Mouse (Mus musculus): ENCODE data around the gene Ppdpf. TPM values are rescaled to one million over a fixed set of nuclear protein-coding genes. Genes with fewer than 3 reads are reported as not detected.
A peak's percentile ranks its signal among the peaks of the same experiment; 100 is the strongest.

The Ppdpf gene
- polyA plus RNA-seq, 1 experiment = 8.2 TPM

DNA sequence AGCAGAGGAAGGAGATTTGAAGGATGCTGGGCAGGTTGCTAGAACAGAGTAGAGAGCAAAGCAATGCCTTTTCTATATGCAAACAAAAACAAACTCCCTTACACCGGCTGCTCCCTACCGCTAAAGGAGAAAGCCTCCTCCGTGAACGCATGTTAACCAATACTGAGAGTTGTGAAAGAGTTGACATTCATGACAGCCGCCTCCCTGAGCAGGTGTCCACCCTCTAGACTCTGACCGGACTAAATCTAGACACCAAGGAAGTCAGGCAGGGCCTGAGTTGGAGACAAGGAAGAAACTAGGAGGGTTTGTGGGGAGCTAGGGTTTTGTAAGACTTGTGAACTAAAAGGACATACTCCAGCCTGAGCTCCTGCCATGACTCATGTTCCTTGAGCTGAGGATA, 15.8 kb downstream of the Ppdpf start:
- H3K36me3 ChIP-seq (ENCODE audit: control insufficient read depth, insufficient read depth, low read length) = no peaks in the 10 kb centered on the region
- no peaks in the 10 kb centered on the region for H3K27me3 ChIP-seq (ENCODE audit: control insufficient read depth, insufficient read depth, low read length)
- TF ChIP-seq CTCF (IDR thresholded peaks at IDR 0.05; ENCODE audit: control insufficient read depth, insufficient read depth, insufficient replicate concordance, low read depth, low read length) (no peak), POLR2A (IDR thresholded peaks at IDR 0.05; ENCODE audit: control insufficient read depth, low read depth, low read length) (no peak)
- H3K4me3 ChIP-seq (ENCODE audit: control insufficient read depth, low read depth, low read length) = no peak overlapping the region
- peaks cover 9% of the 10 kb centered on the region; the same call in 1 of the 2 replicates for H3K4me1 ChIP-seq (ENCODE audit: control insufficient read depth, insufficient read depth, low read length)
- H3K27ac ChIP-seq (ENCODE audit: control insufficient read depth, insufficient read depth, low read depth, low read length) = no peak overlapping the region

DNA sequence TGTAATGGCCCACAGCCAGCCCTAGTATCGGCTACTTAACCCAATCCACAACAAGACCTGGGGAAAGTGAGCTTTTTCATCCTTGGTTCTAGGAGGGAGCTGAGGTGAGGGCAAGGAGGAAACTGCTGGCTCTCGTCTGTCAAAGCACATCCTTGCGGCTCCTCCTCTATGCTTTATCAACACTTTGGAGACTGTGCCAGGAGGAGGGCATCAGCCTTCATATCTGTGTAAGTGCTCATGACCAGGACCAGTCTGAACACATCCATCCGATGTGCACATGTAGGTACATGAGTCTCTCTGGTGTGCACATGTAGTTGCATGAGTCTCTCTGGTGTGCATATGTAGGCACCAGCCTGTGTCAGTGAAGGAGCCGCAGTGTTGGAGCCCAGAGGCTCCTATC, 18.6 kb downstream of the Ppdpf start:
- TF ChIP-seq CTCF (IDR thresholded peaks at IDR 0.05; ENCODE audit: control insufficient read depth, insufficient read depth, insufficient replicate concordance, low read depth, low read length) (no peak), POLR2A (IDR thresholded peaks at IDR 0.05; ENCODE audit: control insufficient read depth, low read depth, low read length) (no peak)
- peaks cover 9% of the 10 kb centered on the region; the same call in 1 of the 2 replicates for H3K4me1 ChIP-seq (ENCODE audit: control insufficient read depth, insufficient read depth, low read length)
- no peaks in the 10 kb centered on the region for H3K27me3 ChIP-seq (ENCODE audit: control insufficient read depth, insufficient read depth, low read length)
- no peaks in the 10 kb centered on the region for H3K36me3 ChIP-seq (ENCODE audit: control insufficient read depth, insufficient read depth, low read length)
- no peak overlapping the region for H3K27ac ChIP-seq (ENCODE audit: control insufficient read depth, insufficient read depth, low read depth, low read length)
- no peak overlapping the region for H3K4me3 ChIP-seq (ENCODE audit: control insufficient read depth, low read depth, low read length)

DNA sequence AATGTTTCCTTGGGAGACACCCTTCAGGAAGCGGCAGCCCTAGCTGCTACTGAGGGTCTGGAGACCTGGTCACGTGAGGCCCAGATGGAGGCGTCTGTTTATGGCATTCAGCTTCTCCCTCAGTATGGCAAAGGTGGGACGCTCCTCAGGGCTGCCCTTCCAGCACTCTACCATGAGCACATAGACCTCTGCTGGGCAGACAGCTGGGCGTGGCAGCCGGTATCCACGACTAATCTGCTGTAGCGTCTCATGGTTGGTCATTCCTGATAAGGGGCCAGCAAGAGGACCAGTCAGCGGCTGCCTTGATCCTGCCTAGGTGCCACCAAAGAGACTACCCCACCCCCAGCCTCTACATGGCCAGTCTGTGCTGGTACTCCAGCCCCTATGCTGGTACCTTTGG, 19.1 kb downstream of the Ppdpf start:
- TF ChIP-seq CTCF (IDR thresholded peaks at IDR 0.05; ENCODE audit: control insufficient read depth, insufficient read depth, insufficient replicate concordance, low read depth, low read length) (no peak), POLR2A (IDR thresholded peaks at IDR 0.05; ENCODE audit: control insufficient read depth, low read depth, low read length) (no peak)
- no peaks in the 10 kb centered on the region for H3K27me3 ChIP-seq (ENCODE audit: control insufficient read depth, insufficient read depth, low read length)
- H3K27ac ChIP-seq (ENCODE audit: control insufficient read depth, insufficient read depth, low read depth, low read length) = no peak overlapping the region
- H3K36me3 ChIP-seq (ENCODE audit: control insufficient read depth, insufficient read depth, low read length) = no peaks in the 10 kb centered on the region
- no peak overlapping the region for H3K4me3 ChIP-seq (ENCODE audit: control insufficient read depth, low read depth, low read length)
- peaks cover 9% of the 10 kb centered on the region; the same call in 1 of the 2 replicates for H3K4me1 ChIP-seq (ENCODE audit: control insufficient read depth, insufficient read depth, low read length)

DNA sequence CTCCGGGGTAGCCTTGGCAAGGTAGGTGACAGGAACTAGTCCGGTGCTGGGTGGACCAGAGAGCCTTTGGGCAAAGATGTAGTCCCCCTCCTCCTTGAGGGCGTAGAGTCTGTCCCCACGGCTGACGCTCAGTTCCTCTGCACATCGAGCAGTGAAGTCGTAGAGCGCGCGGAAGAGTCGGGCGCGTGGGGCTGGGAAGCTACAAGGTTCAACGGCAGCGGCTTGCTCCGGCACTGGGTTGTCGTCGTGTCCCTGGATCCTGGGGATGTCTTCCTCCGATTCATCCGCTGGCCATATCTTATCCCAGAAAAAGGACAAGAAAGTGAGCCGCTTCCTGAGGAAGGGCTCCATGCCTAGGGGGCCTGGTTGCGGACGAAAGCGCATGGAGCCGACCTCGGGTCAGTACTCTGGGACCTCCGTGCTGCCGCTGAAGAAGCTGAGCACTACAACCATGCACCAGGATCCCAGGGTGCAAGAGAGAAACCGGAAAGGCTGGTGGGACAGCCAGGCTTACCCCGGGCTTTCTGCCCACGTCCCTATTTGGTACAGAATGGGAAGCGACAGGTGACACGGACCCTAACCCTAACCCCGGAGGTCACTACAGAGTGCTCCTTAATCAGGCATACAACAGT, 25.5 kb downstream of the Ppdpf start:
- H3K27me3 ChIP-seq (ENCODE audit: control insufficient read depth, insufficient read depth, low read length) = no peaks in the 10 kb centered on the region
- peaks cover 17% of the 10 kb centered on the region for H3K4me1 ChIP-seq (ENCODE audit: control insufficient read depth, insufficient read depth, low read length)
- TF ChIP-seq POLR2A (IDR thresholded peaks at IDR 0.05; ENCODE audit: control insufficient read depth, low read depth, low read length) (no peak), CTCF (IDR thresholded peaks at IDR 0.05; ENCODE audit: control insufficient read depth, insufficient read depth, insufficient replicate concordance, low read depth, low read length) (no peak)
- peak overlapping the region; percentile 44 for H3K27ac ChIP-seq (ENCODE audit: control insufficient read depth, insufficient read depth, low read depth, low read length)
- peak overlapping the region; percentile 86 for H3K4me3 ChIP-seq (ENCODE audit: control insufficient read depth, low read depth, low read length)
- H3K36me3 ChIP-seq (ENCODE audit: control insufficient read depth, insufficient read depth, low read length) = no peaks in the 10 kb centered on the region

GRCm38 (mm10) chr2:181213021-181213445, 26.0 kb downstream of the Ppdpf start, which contains the start of gene Srms:
Gene Srms, minus strand, starts transcription at chr2:181213185.
- no peaks in the 10 kb centered on the region for H3K27me3 ChIP-seq (ENCODE audit: control insufficient read depth, insufficient read depth, low read length)
- no peak for TF ChIP-seq POLR2A (IDR thresholded peaks at IDR 0.05; ENCODE audit: control insufficient read depth, low read depth, low read length)
- no peak for TF ChIP-seq CTCF (IDR thresholded peaks at IDR 0.05; ENCODE audit: control insufficient read depth, insufficient read depth, insufficient replicate concordance, low read depth, low read length)

GRCm38 (mm10) chr2:181216037-181216436, 29.0 kb downstream of the Ppdpf start:
- Histone ChIP-seq H3K36me3 (ENCODE audit: control insufficient read depth, insufficient read depth, low read length) (no peaks in the 10 kb centered on the region; the same call in 1 of the 2 replicates), H3K27ac (ENCODE audit: control insufficient read depth, insufficient read depth, low read depth, low read length) (no peak overlapping the region), H3K4me1 (ENCODE audit: control insufficient read depth, insufficient read depth, low read length) (peaks cover 22% of the 10 kb centered on the region), H3K4me3 (ENCODE audit: control insufficient read depth, low read depth, low read length) (no peak overlapping the region; the same call in 1 of the 2 replicates), H3K27me3 (ENCODE audit: control insufficient read depth, insufficient read depth, low read length) (no peaks in the 10 kb centered on the region)
- TF ChIP-seq POLR2A (IDR thresholded peaks at IDR 0.05; ENCODE audit: control insufficient read depth, low read depth, low read length) (no peak), CTCF (IDR thresholded peaks at IDR 0.05; ENCODE audit: control insufficient read depth, insufficient read depth, insufficient replicate concordance, low read depth, low read length) (no peak)

More at GRCm38 (mm10) chr2:181213021-181213445, 26.0 kb downstream of the Ppdpf start, which contains the start of gene Srms:
- Histone ChIP-seq H3K36me3 (ENCODE audit: control insufficient read depth, insufficient read depth, low read length) (no peaks in the 10 kb centered on the region), H3K4me3 (ENCODE audit: control insufficient read depth, low read depth, low read length) (peak within 1 kb of the TSS; percentile 86), H3K27ac (ENCODE audit: control insufficient read depth, insufficient read depth, low read depth, low read length) (peak within 1 kb of the TSS; percentile 44), H3K4me1 (ENCODE audit: control insufficient read depth, insufficient read depth, low read length) (peaks cover 17% of the 10 kb centered on the region)

DNA sequence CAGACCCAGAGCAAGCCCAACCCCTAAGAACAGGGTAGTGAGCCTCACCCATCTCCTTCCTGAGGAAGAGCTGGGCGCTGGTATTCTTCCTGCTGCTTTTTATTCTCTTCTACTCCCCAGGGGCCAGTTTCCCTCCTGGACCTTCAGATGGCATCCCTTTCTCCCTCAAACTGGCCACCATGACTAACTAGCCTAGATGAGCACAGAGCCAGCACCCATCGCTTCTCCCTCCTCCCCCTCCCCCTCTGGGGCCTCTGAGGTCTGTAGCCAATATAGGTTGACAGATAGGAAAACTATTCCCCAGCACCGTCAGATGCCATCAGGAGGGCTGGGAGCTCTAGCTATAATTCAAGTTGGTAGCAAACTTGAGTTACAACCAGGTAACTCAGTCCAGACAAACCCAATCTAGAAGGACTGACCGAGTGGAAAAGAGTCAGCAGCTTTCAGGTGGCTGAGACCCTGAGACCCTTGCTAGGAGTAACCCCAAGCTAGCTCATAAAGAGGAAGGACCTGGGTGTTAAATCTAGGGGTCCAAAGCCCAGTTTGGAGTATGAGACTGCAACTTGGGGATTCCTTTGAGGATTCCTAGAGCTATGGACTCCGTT, 31.9 kb downstream of the Ppdpf start:
- H3K36me3 ChIP-seq (ENCODE audit: control insufficient read depth, insufficient read depth, low read length) = no peaks in the 10 kb centered on the region; the same call in 1 of the 2 replicates
- H3K27ac ChIP-seq (ENCODE audit: control insufficient read depth, insufficient read depth, low read depth, low read length) = peak overlapping the region; percentile 96
- TF ChIP-seq CTCF (IDR thresholded peaks at IDR 0.05; ENCODE audit: control insufficient read depth, insufficient read depth, insufficient replicate concordance, low read depth, low read length) = no peak
- no peak for TF ChIP-seq POLR2A (IDR thresholded peaks at IDR 0.05; ENCODE audit: control insufficient read depth, low read depth, low read length)
- peaks cover 5% of the 10 kb centered on the region for H3K4me1 ChIP-seq (ENCODE audit: control insufficient read depth, insufficient read depth, low read length)
- H3K27me3 ChIP-seq (ENCODE audit: control insufficient read depth, insufficient read depth, low read length) = no peaks in the 10 kb centered on the region
- H3K4me3 ChIP-seq (ENCODE audit: control insufficient read depth, low read depth, low read length) = peak overlapping the region; percentile 91
